Mouse (Mus musculus): ENCODE results near the gene Flg. TPM values are rescaled to one million over a fixed set of nuclear protein-coding genes. Genes with fewer than 3 reads are reported as not detected.

Gene Flg
- not detected in 2 replicates for polyA plus RNA-seq (2016; fragmentation: Nextera tagmentation; extraction: Ambion mirVana)

GRCm38 (mm10) chr3:93273223-93273622 is at the start of gene Flg:
Flg (plus strand) TSS chr3:93273523.
- Histone ChIP-seq H3K4me2 (replicated peaks) (no peak within 1 kb of the TSS), H3K4me3 (no peak within 1 kb of the TSS), H3K27me3 (no peaks in the 10 kb centered on the region), H3K36me3 (no peaks in the 10 kb centered on the region), H3K9ac (no peak within 1 kb of the TSS), H3K4me1 (no peaks in the 10 kb centered on the region), H3K27ac (no peak within 1 kb of the TSS), H3K9me3 (no peaks in the 10 kb centered on the region)
- no peak for ATAC-seq (ENCODE audit: insufficient number of reproducible peaks, insufficient read depth, low FRiP score, low TSS enrichment)
- 79% methylated on average over 2 of the region's 2 CpGs for WGBS

- no peaks in the 10 kb centered on the region for H3K9me3 ChIP-seq
- H3K9ac ChIP-seq: no peak overlapping the region
- H3K4me3 ChIP-seq: no peak overlapping the region
- no peaks in the 10 kb centered on the region for H3K36me3 ChIP-seq
- no peaks in the 10 kb centered on the region for H3K4me1 ChIP-seq
- H3K4me2 ChIP-seq (replicated peaks): no peak overlapping the region
- no peaks in the 10 kb centered on the region for H3K27me3 ChIP-seq
- WGBS: 84% methylated on average over 2 of the region's 2 CpGs
- H3K27ac ChIP-seq: no peak overlapping the region
- no peak for ATAC-seq (ENCODE audit: insufficient number of reproducible peaks, insufficient read depth, low FRiP score, low TSS enrichment)
Measured at GRCm38 (mm10) chr3:93297542-93297941, 24.2 kb downstream of the Flg start.

- no peak for ATAC-seq (ENCODE audit: insufficient number of reproducible peaks, insufficient read depth, low FRiP score, low TSS enrichment)
- 0 out of 2 replicates have a peak, but pooled peaks cover 4% of the 10 kb centered on the region for H3K9me3 ChIP-seq
- H3K27ac ChIP-seq: no peak overlapping the region
- H3K4me2 ChIP-seq (replicated peaks): no peak overlapping the region
- H3K4me1 ChIP-seq: no peaks in the 10 kb centered on the region
- H3K9ac ChIP-seq: no peak overlapping the region
- 84% methylated on average over 6 of the region's 6 CpGs for WGBS
- no peaks in the 10 kb centered on the region for H3K27me3 ChIP-seq
- no peaks in the 10 kb centered on the region for H3K36me3 ChIP-seq
- H3K4me3 ChIP-seq: no peak overlapping the region
Measured at GRCm38 (mm10) chr3:93299832-93300231, 26.5 kb downstream of the Flg start.

- Histone ChIP-seq H3K27me3 (no peaks in the 10 kb centered on the region), H3K4me1 (no peaks in the 10 kb centered on the region), H3K36me3 (no peaks in the 10 kb centered on the region), H3K9me3 (0 out of 2 replicates have a peak, but pooled peaks cover 4% of the 10 kb centered on the region), H3K9ac (no peak overlapping the region), H3K27ac (no peak overlapping the region), H3K4me3 (no peak overlapping the region), H3K4me2 (replicated peaks) (no peak overlapping the region)
- no peak for ATAC-seq (ENCODE audit: insufficient number of reproducible peaks, insufficient read depth, low FRiP score, low TSS enrichment)
- WGBS: 73% methylated on average over 3 of the region's 3 CpGs
Measured at GRCm38 (mm10) chr3:93301896-93302295, 28.6 kb downstream of the Flg start.

GRCm38 (mm10) chr3:93306142-93306541 is 32.8 kb downstream of the Flg start:
- ATAC-seq (ENCODE audit: insufficient number of reproducible peaks, insufficient read depth, low FRiP score, low TSS enrichment): no peak
- WGBS: 79% methylated on average over 2 of the region's 2 CpGs
- no peak overlapping the region for H3K4me2 ChIP-seq (replicated peaks)

GRCm38 (mm10) chr3:93311371-93311770 is 38.0 kb downstream of the Flg start:
- no peak overlapping the region for H3K4me2 ChIP-seq (replicated peaks)
- H3K36me3 ChIP-seq: no peaks in the 10 kb centered on the region
- H3K9me3 ChIP-seq: no peaks in the 10 kb centered on the region
- WGBS: 53% methylated on average over 3 of the region's 3 CpGs
- ATAC-seq (ENCODE audit: insufficient number of reproducible peaks, insufficient read depth, low FRiP score, low TSS enrichment): no peak
- H3K27ac ChIP-seq: no peak overlapping the region
- H3K27me3 ChIP-seq: no peaks in the 10 kb centered on the region
- no peaks in the 10 kb centered on the region for H3K4me1 ChIP-seq
- no peak overlapping the region for H3K9ac ChIP-seq
- H3K4me3 ChIP-seq: no peak overlapping the region

More at GRCm38 (mm10) chr3:93306142-93306541, 32.8 kb downstream of the Flg start:
- no peaks in the 10 kb centered on the region for H3K4me1 ChIP-seq
- no peaks in the 10 kb centered on the region for H3K36me3 ChIP-seq
- H3K4me3 ChIP-seq: no peak overlapping the region
- 0 out of 2 replicates have a peak, but pooled peaks cover 4% of the 10 kb centered on the region for H3K9me3 ChIP-seq
- H3K27ac ChIP-seq: no peak overlapping the region
- H3K27me3 ChIP-seq: no peaks in the 10 kb centered on the region
- H3K9ac ChIP-seq: no peak overlapping the region

- no peak for ATAC-seq (ENCODE audit: insufficient number of reproducible peaks, insufficient read depth, low FRiP score, low TSS enrichment)
- H3K4me1 ChIP-seq: no peaks in the 10 kb centered on the region
- no peaks in the 10 kb centered on the region for H3K36me3 ChIP-seq
- no peak overlapping the region for H3K9ac ChIP-seq
- WGBS: 89% methylated on average over 1 of the region's 1 CpGs
- H3K4me3 ChIP-seq: no peak overlapping the region
- H3K27me3 ChIP-seq: no peaks in the 10 kb centered on the region
- H3K9me3 ChIP-seq: no peaks in the 10 kb centered on the region
- H3K27ac ChIP-seq: no peak overlapping the region
- H3K4me2 ChIP-seq (replicated peaks): no peak overlapping the region
Measured at GRCm38 (mm10) chr3:93314388-93314787, 41.1 kb downstream of the Flg start.

- WGBS: 87% methylated on average over 2 of the region's 2 CpGs
- Histone ChIP-seq H3K4me2 (replicated peaks) (no peak within 1 kb of the TSS), H3K4me3 (no peak within 1 kb of the TSS), H3K27me3 (no peaks in the 10 kb centered on the region), H3K9ac (no peak within 1 kb of the TSS), H3K9me3 (no peaks in the 10 kb centered on the region), H3K36me3 (no peaks in the 10 kb centered on the region), H3K4me1 (no peaks in the 10 kb centered on the region), H3K27ac (no peak within 1 kb of the TSS)
- ATAC-seq (ENCODE audit: insufficient number of reproducible peaks, insufficient read depth, low FRiP score, low TSS enrichment): no peak
Measured at GRCm38 (mm10) chr3:93319449-93319848, 46.1 kb downstream of the Flg start, which contains the start of gene Hrnr. Hrnr (plus strand) TSS chr3:93319749.

- H3K4me3 ChIP-seq: no peak overlapping the region
Measured at GRCm38 (mm10) chr3:93337749-93338148, 64.4 kb downstream of the Flg start.

GRCm38 (mm10) chr3:93340021-93340420 is 66.7 kb downstream of the Flg start:
- Histone ChIP-seq H3K27ac (no peak overlapping the region), H3K9me3 (no peaks in the 10 kb centered on the region), H3K4me3 (no peak overlapping the region), H3K4me1 (no peaks in the 10 kb centered on the region), H3K9ac (no peak overlapping the region), H3K4me2 (replicated peaks) (no peak overlapping the region), H3K36me3 (no peaks in the 10 kb centered on the region), H3K27me3 (no peaks in the 10 kb centered on the region)
- ATAC-seq (ENCODE audit: insufficient number of reproducible peaks, insufficient read depth, low FRiP score, low TSS enrichment): no peak
- WGBS: 88% methylated on average over 4 of the region's 4 CpGs

More at GRCm38 (mm10) chr3:93337749-93338148, 64.4 kb downstream of the Flg start:
- no peak overlapping the region for H3K9ac ChIP-seq
- ATAC-seq (ENCODE audit: insufficient number of reproducible peaks, insufficient read depth, low FRiP score, low TSS enrichment): no peak
- no peak overlapping the region for H3K27ac ChIP-seq
- no peaks in the 10 kb centered on the region for H3K27me3 ChIP-seq
- H3K9me3 ChIP-seq: no peaks in the 10 kb centered on the region
- no peaks in the 10 kb centered on the region for H3K36me3 ChIP-seq
- no peak overlapping the region for H3K4me2 ChIP-seq (replicated peaks)
- H3K4me1 ChIP-seq: no peaks in the 10 kb centered on the region

Other genes starting within 250 kb of the Flg start
- not detected in 2 replicates for gene Gm4858, start 204.7 kb upstream of the Flg start, polyA plus RNA-seq (2016; fragmentation: Nextera tagmentation; extraction: Ambion mirVana)
- not detected in 2 replicates for gene Crnn, start 128.7 kb upstream of the Flg start, polyA plus RNA-seq (2016; fragmentation: Nextera tagmentation; extraction: Ambion mirVana)
- not detected in 2 replicates for gene Flg2, start 76.2 kb upstream of the Flg start, polyA plus RNA-seq (2016; fragmentation: Nextera tagmentation; extraction: Ambion mirVana)
- not detected in 2 replicates for gene Hrnr, start 46.2 kb downstream of the Flg start, polyA plus RNA-seq (2016; fragmentation: Nextera tagmentation; extraction: Ambion mirVana)
- not detected in 2 replicates for gene Rptn, start 120.2 kb downstream of the Flg start, polyA plus RNA-seq (2016; fragmentation: Nextera tagmentation; extraction: Ambion mirVana)
- gene Tchh, start 168.8 kb downstream of the Flg start, polyA plus RNA-seq (2016; fragmentation: Nextera tagmentation; extraction: Ambion mirVana): 0.65 and 0.76 TPM in 2 replicates
- gene Tchhl1, start 195.2 kb downstream of the Flg start, polyA plus RNA-seq (2016; fragmentation: Nextera tagmentation; extraction: Ambion mirVana): not detected in 2 replicates
- 833 and 880 TPM in 2 replicates for gene S100a11, start 247.0 kb downstream of the Flg start, polyA plus RNA-seq (2016; fragmentation: Nextera tagmentation; extraction: Ambion mirVana)